Mouse (Mus musculus): ENCODE data around the gene Hacd4. TPM values are rescaled to one million over a fixed set of nuclear protein-coding genes. Genes with fewer than 3 reads are reported as not detected.
A peak's percentile ranks its signal among the peaks of the same experiment; 100 is the strongest.
"Not testable (repeated sequence)": the region's sequence is repeated elsewhere in the genome, so short reads cannot be mapped to it uniquely, and the experiment has no call there.

Gene Hacd4
- total RNA-seq, 2 experiments from 2014 or later: 1.5 to 2.0 TPM

DNA sequence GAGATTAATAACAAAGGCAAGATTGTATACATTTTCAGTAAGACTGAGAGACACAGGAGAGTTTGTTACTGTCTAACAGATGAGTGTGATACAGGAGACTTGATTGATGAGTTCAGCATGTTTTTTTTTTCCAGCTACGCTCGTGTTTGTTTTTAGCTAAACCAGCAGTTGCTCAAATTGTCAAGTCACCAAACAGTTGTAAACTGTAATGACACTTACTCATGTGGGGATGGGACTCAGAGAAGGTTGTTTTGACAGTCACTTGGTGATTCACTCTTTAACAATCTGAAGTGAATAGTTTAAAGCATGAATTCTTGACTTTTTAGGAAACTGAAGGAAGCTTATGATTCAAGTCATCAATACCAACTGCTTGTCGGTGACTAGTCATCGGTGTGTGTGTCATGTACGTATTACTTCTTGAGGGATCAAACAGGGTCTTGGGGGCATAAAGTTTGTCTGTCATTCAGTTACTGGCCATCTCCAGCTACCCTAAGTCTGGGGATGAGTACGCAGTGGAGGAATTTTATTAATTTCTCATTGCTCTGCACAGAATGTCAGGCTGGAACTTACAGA, 2.0 kb downstream of the Hacd4 start:
- DNase-seq (ENCODE audit: low spot score in 2 of 2): no peak

- no peak for DNase-seq (ENCODE audit: low spot score in 2 of 2)
Observed at GRCm38 (mm10) chr4:88432412-88433024, 6.2 kb downstream of the Hacd4 start.

DNA sequence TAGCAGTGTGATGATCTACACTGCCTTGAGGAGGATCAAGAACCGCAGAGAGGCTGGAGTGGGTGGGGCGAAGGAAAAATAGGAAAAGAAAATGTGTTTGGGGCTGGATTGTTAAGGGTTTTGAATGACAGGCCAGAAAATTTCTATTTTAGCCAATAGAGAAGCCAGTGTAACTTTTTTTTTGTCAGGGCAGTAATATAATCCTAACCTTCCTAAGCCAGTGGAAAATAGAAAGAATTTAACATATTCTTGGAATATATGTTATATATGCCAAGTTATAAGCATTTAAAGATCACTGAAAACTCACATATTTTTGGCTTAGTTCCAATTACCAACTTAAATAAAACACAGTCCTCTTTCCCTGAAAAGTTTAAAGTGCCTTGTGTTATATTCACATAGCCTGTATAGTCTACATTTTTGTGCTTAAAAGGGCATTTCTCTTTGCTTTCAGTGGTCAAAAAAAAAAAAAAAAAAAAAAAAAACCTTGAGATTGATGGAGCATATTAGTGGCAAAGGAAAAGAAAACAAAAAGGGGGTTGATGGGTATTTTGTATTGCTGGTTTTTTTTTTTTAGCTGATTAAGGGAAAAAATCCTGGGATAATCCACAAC, 11.0 kb downstream of the Hacd4 start:
- no peak for DNase-seq (ENCODE audit: low spot score in 2 of 2)

DNA sequence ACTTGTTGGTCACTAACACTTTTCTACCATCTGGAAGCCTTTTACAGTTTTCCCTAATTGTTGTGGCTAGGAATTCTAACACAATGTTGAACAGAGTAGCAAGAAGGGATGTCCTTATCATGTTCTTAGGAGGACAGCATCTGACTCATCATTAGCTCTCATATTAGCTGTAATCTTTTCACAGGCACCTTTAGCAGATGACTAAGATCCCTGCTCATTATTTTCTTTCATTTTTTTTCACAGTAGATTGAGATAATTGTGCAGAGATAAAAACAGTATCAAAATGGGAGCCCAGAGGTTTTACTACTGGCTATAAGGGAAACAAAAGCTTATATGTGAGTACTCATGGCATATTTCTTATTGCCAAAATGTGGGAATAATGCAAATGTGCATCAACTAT, 14.2 kb downstream of the Hacd4 start:
- no peak for DNase-seq (ENCODE audit: low spot score in 2 of 2)

DNA sequence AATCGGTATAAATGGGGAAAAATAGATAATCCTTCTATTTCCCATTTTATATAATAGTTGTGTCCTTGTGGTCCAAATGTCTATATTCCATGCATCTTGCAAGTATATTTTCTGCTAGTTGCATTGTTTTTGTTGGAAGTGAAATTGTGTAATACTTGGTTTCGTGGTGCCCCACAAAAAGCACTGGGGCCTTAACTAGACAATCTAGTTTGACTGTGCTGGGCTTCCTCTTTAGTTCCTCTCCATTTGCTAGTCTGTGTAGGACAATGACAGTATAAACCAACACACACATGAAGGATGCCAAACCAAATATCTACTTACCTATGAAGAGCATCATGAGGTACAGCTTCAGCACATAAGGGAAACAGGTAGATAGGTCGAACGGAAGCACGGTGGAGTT, 19.4 kb downstream of the Hacd4 start:
- no peak for DNase-seq (ENCODE audit: low spot score in 2 of 2)

DNA sequence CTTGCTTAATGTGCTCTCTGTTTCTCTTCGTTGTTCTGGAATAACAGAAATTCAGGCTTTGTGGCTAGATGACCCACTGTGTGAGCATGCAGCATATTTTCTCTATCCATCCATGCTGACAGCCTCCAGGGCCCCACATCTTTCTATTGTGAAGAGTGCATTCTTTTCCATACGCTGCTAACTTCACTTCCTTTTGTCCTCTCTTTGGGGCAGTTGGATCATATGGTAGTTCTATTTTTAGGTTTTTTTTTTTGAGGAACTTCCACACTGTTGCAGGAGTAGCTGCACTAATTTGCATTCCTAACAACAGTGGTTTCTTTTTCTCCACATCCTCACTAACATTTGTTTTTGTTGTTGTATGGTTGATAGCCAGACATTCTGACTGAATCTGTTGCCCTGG, 23.7 kb downstream of the Hacd4 start:
- no peak for DNase-seq (ENCODE audit: low spot score in 2 of 2)

GRCm38 (mm10) chr4:88412331-88412730, 26.4 kb downstream of the Hacd4 start:
- no peak for DNase-seq (ENCODE audit: low spot score in 2 of 2)

- no peak for DNase-seq (ENCODE audit: low spot score in 2 of 2)
Observed at GRCm38 (mm10) chr4:88409279-88409678, 29.4 kb downstream of the Hacd4 start.

DNA sequence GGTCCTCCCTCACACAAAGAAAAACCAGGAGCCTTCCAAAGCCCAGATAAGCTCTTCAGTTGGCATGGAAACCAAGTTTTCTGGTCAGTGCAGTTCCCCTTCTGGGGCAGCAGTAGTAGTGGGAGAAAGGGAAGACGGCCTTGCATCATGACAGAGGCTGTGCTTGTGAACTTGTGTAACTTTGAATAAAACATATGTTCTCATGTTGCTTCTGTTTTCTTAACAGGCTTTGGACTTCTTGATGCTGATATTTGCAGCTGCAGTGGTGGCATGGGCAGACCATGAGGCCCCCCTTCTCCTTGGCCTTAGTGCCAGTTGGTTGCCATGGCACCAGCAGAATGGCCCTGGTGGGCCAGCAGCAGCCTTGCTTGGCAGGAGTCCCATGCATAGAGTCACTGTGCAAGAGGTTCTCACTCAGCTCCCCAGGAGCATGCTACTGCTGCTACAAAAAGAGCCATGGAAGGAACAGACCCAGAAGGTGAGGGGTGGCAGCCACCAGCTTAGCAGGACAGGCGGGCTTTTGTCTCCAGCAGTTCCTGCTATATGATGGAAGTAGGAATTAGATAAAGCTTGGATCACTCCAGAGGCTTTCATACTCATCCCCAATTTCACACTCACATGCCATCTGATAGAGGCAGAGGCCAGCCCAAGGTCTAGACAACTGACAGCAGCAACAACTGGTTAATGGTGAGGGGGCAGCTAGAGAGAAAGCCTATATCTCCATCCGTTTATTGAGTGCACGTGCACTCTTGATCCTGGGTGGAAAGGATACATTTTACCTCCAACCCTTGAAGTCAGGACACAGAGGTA, 31.6 kb downstream of the Hacd4 start:
- peak; percentile 8 to 12 for DNase-seq (ENCODE audit: low spot score in 2 of 2)

GRCm38 (mm10) chr4:88402884-88403283, 35.8 kb downstream of the Hacd4 start:
- no peak for DNase-seq (ENCODE audit: low spot score in 2 of 2)

GRCm38 (mm10) chr4:88400992-88401313, 37.8 kb downstream of the Hacd4 start:
- no peak for DNase-seq (ENCODE audit: low spot score in 2 of 2)

GRCm38 (mm10) chr4:88400302-88400991, 38.3 kb downstream of the Hacd4 start:
- no peak for DNase-seq (ENCODE audit: low spot score in 2 of 2)

GRCm38 (mm10) chr4:88396995-88397521, 41.7 kb downstream of the Hacd4 start:
- peak in 1 of 2 experiments; percentile 5 for DNase-seq (ENCODE audit: low spot score in 2 of 2)

GRCm38 (mm10) chr4:88395717-88396116, 43.0 kb downstream of the Hacd4 start:
- DNase-seq (ENCODE audit: low spot score in 2 of 2): no peak

- DNase-seq (ENCODE audit: low spot score in 2 of 2): not testable (repeated sequence)
Observed at GRCm38 (mm10) chr4:88390596-88390995, 48.1 kb downstream of the Hacd4 start.

GRCm38 (mm10) chr4:88390036-88390435, 48.7 kb downstream of the Hacd4 start:
- no peak for DNase-seq (ENCODE audit: low spot score in 2 of 2)

- no peak for DNase-seq (ENCODE audit: low spot score in 2 of 2)
Observed at GRCm38 (mm10) chr4:88372293-88373224, 66.2 kb downstream of the Hacd4 start.

DNA sequence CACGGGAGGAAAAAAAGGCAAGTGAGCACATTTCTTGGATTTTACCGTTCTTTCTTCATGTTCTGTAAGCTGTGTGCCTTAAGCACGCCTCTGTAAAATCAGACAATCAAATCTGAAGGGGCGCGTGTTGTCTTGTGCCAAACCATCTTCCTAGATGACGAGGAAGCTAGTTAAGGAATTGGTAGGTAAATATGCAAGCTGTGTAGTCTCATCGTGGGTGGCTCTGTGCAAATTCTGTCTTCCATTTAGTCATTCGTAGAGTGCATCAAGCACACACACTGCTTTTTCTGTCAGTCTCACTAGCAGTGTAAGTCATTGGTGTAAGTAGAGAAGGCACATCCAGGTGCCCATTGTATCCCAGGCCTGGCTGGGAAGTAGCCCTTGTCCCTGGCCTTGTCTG, 67.9 kb downstream of the Hacd4 start:
- peak in 1 of 2 experiments; percentile 5 for DNase-seq (ENCODE audit: low spot score in 2 of 2)

DNA sequence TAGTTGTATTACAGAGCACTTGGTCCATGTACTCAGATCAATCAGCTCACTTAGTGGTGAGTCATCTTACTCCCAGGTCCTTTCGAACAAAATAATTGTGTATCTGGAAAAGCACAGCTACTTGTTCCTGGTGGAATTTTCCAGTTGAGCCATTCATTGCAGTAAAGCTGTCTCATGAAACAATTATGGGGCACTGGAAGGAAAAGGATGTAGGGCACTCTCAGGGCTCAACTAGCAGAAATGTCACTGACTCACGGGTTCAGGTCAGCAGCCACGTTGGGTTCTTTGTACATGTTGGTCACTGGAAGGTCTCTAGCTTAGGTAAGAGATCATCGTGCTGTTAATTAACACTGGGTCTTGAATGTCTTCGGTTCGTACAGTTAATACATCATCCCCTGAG, 68.8 kb downstream of the Hacd4 start:
- DNase-seq (ENCODE audit: low spot score in 2 of 2): no peak

GRCm38 (mm10) chr4:88357431-88357830, 81.3 kb downstream of the Hacd4 start:
- no peak for DNase-seq (ENCODE audit: low spot score in 2 of 2)
